In genomic region chr17:74870177-74871160, GRCm38 (mm10) we compare ENCODE assay signal across 12 mouse cellular contexts.
DNase-seq lines count a peak whose midpoint lies in the region; ATAC-seq and TF ChIP-seq lines count a peak whose summit lies in the region.
"Had no signal": no experiment of that assay in that cellular context is flagged by ENCODE, and none has a peak within 500 bp of the region (broad histone marks: within the 10 kb centered on the region; RNA-seq: fewer than 3 reads in every experiment).

No protein-coding gene starts in this region.

- DNase-seq in forebrain, embryonic 10.5 days (ENCODE audit: extremely low spot score, low spot score): no peak
- DNase-seq in liver, embryonic 11.5 days (ENCODE audit: low spot score): no peak
- DNase-seq in liver, postnatal 0 days: no peak
- DNase-seq in embryo, embryonic 10 days (ENCODE audit: low spot score): peak; percentile 54
- DNase-seq in limb, embryonic 14.5 days (ENCODE audit: low spot score): no peak
- DNase-seq in layer of hippocampus, postnatal 36 days: no peak
- no peak for DNase-seq in spleen, postnatal 36 days (ENCODE audit: low spot score in 2 of 2)
- DNase-seq: right cerebral cortex, postnatal 14 days; thymus, adult 2 months had no signal

- no peak for TF ChIP-seq CTCF in liver, postnatal 0 days (IDR thresholded peaks at IDR 0.05; ENCODE audit: low read depth)

- ATAC-seq in forebrain, embryonic 15.5 days (replicated peaks): no peak
- no peak for ATAC-seq in liver, embryonic 11.5 days (replicated peaks; ENCODE audit: low FRiP score)
- ATAC-seq in liver, postnatal 0 days: no peak
- ATAC-seq in limb, embryonic 14.5 days (ENCODE audit: low FRiP score, low read depth): 0 out of 2 replicates have a peak, but pooled peaks have one; percentile 22

- H3K36me3 ChIP-seq in forebrain, embryonic 10.5 days (replicated peaks): no peaks in the 10 kb centered on the region
- no peaks in the 10 kb centered on the region for H3K36me3 ChIP-seq in forebrain, embryonic 15.5 days
- no peaks in the 10 kb centered on the region for H3K36me3 ChIP-seq in liver, embryonic 11.5 days (ENCODE audit: control insufficient read depth, insufficient read depth, low read length)
- no peaks in the 10 kb centered on the region for H3K36me3 ChIP-seq in liver, postnatal 0 days (replicated peaks; ENCODE audit: insufficient read depth, low read length)
- H3K36me3 ChIP-seq in limb, embryonic 14.5 days (ENCODE audit: control insufficient read depth, insufficient read depth, low read length): no peaks in the 10 kb centered on the region

- no peak for TF ChIP-seq POLR2A in limb, embryonic 14.5 days (IDR thresholded peaks at IDR 0.05; ENCODE audit: borderline replicate concordance, extremely low read depth, insufficient read depth, insufficient read length)

- no peak overlapping the region for H3K4me3 ChIP-seq in forebrain, embryonic 10.5 days
- no peak overlapping the region for H3K4me3 ChIP-seq in forebrain, embryonic 15.5 days
- no peak overlapping the region for H3K4me3 ChIP-seq in liver, embryonic 11.5 days (ENCODE audit: low read depth, low read length)
- H3K4me3 ChIP-seq in liver, postnatal 0 days (ENCODE audit: low read depth, low read length): no peak overlapping the region
- H3K4me3 ChIP-seq in limb, embryonic 14.5 days (replicated peaks; ENCODE audit: low read length): no peak overlapping the region
- H3K4me3 ChIP-seq: layer of hippocampus, adult 2 months had no signal

- no peaks in the 10 kb centered on the region for H3K9me3 ChIP-seq in forebrain, embryonic 10.5 days
- no peaks in the 10 kb centered on the region for H3K9me3 ChIP-seq in forebrain, embryonic 15.5 days
- no peaks in the 10 kb centered on the region for H3K9me3 ChIP-seq in liver, embryonic 11.5 days (ENCODE audit: control insufficient read depth, low read length)
- H3K9me3 ChIP-seq in liver, postnatal 0 days (ENCODE audit: low read length): no peaks in the 10 kb centered on the region
- H3K9me3 ChIP-seq in limb, embryonic 14.5 days (ENCODE audit: control insufficient read depth, low read length): no peaks in the 10 kb centered on the region

- no peaks in the 10 kb centered on the region for H3K27me3 ChIP-seq in forebrain, embryonic 10.5 days (ENCODE audit: poor library complexity, severe bottlenecking)
- H3K27me3 ChIP-seq in forebrain, embryonic 15.5 days: no peaks in the 10 kb centered on the region
- no peaks in the 10 kb centered on the region for H3K27me3 ChIP-seq in liver, embryonic 11.5 days (replicated peaks; ENCODE audit: control insufficient read depth, insufficient read depth, low read length)
- no peaks in the 10 kb centered on the region for H3K27me3 ChIP-seq in liver, postnatal 0 days (ENCODE audit: insufficient read depth, low read length)
- no peaks in the 10 kb centered on the region for H3K27me3 ChIP-seq in limb, embryonic 14.5 days (ENCODE audit: control insufficient read depth, insufficient read depth, low read length)

- TF ChIP-seq EP300 in liver, postnatal 0 days (IDR thresholded peaks at IDR 0.05; ENCODE audit: low read depth): no peak

- no peak overlapping the region for H3K4me2 ChIP-seq in forebrain, embryonic 15.5 days (replicated peaks)
- no peak overlapping the region for H3K4me2 ChIP-seq in liver, embryonic 11.5 days
- no peak overlapping the region for H3K4me2 ChIP-seq in liver, postnatal 0 days (ENCODE audit: low read depth, low read length)
- no peak overlapping the region for H3K4me2 ChIP-seq in limb, embryonic 14.5 days (replicated peaks; ENCODE audit: low read depth, low read length, severe bottlenecking)

- H3K9ac ChIP-seq in forebrain, embryonic 15.5 days (replicated peaks): no peak overlapping the region
- H3K9ac ChIP-seq in liver, embryonic 11.5 days (ENCODE audit: low read depth, low read length): no peak overlapping the region
- no peak overlapping the region for H3K9ac ChIP-seq in liver, postnatal 0 days (replicated peaks)
- H3K9ac ChIP-seq in limb, embryonic 14.5 days (ENCODE audit: low read depth, low read length, severe bottlenecking): no peak overlapping the region
- H3K9ac ChIP-seq: liver, embryonic 14.5 days had no signal

- peaks cover 53% of the 10 kb centered on the region for H3K4me1 ChIP-seq in forebrain, embryonic 10.5 days
- peaks cover 20% of the 10 kb centered on the region for H3K4me1 ChIP-seq in forebrain, embryonic 15.5 days
- H3K4me1 ChIP-seq in liver, embryonic 11.5 days (replicated peaks; ENCODE audit: control insufficient read depth, insufficient read depth, low read length): peaks cover 52% of the 10 kb centered on the region
- H3K4me1 ChIP-seq in liver, postnatal 0 days (ENCODE audit: insufficient read depth): peaks cover 8% of the 10 kb centered on the region; the same call in 1 of the 2 replicates
- H3K4me1 ChIP-seq in limb, embryonic 14.5 days (ENCODE audit: control insufficient read depth, insufficient read depth, low read length): peaks cover 64% of the 10 kb centered on the region

- H3K27ac ChIP-seq in forebrain, embryonic 10.5 days: peak overlapping the region; percentile 37; the same call in 1 of the 2 replicates
- H3K27ac ChIP-seq in forebrain, embryonic 15.5 days (replicated peaks): no peak overlapping the region
- H3K27ac ChIP-seq in liver, embryonic 11.5 days (ENCODE audit: low read depth, low read length): 0 out of 2 replicates have a peak overlapping the region, but pooled peaks have one; percentile 13
- H3K27ac ChIP-seq in liver, postnatal 0 days (ENCODE audit: low read depth): no peak overlapping the region
- H3K27ac ChIP-seq in limb, embryonic 14.5 days (replicated peaks; ENCODE audit: low read depth, low read length): no peak overlapping the region
- H3K27ac ChIP-seq: layer of hippocampus, adult 2 months; liver, embryonic 14.5 days had no signal

- WGBS in forebrain, embryonic 10.5 days: 74% methylated on average over 14 of the region's 14 CpGs
- 79% methylated on average over 14 of the region's 14 CpGs for WGBS in forebrain, embryonic 15.5 days
- WGBS in liver, embryonic 11.5 days: 63% methylated on average over 14 of the region's 14 CpGs
- 60% methylated on average over 14 of the region's 14 CpGs for WGBS in liver, postnatal 0 days (ENCODE audit: insufficient replicate concordance)
- 33% methylated on average over 14 of the region's 14 CpGs for WGBS in limb, embryonic 14.5 days

Comparison
In these comparisons a context has a peak if more than half of its experiments do, and no peak if none do; other contexts are left out.
1. H3K27ac ChIP-seq: peak in forebrain, embryonic 10.5 days (single experiment) and liver, embryonic 11.5 days (single experiment); none in forebrain, embryonic 15.5 days (single experiment), liver, postnatal 0 days (single experiment) and limb, embryonic 14.5 days (single experiment).